ENCODE assay signal across 9 mouse cellular contexts in genomic region chr5:127290461-127291250, GRCm38 (mm10). TPM values are rescaled to one million over a fixed set of nuclear protein-coding genes. Genes with fewer than 3 reads are reported as not detected.
A peak's percentile ranks its signal among the peaks of the same experiment; 100 is the strongest.
DNase-seq lines count a peak whose midpoint lies in the region; ATAC-seq lines count a peak whose summit lies in the region.
"Had no signal": no experiment of that assay in that cellular context is flagged by ENCODE, and none has a peak within 500 bp of the region (broad histone marks: within the 10 kb centered on the region; RNA-seq: fewer than 3 reads in every experiment).

No protein-coding gene starts in this region.

- no peaks in the 10 kb centered on the region for H3K36me3 ChIP-seq in kidney, embryonic 15.5 days
- no peaks in the 10 kb centered on the region for H3K36me3 ChIP-seq in midbrain, embryonic 13.5 days

- peaks cover 10% of the 10 kb centered on the region for H3K4me1 ChIP-seq in kidney, embryonic 15.5 days
- H3K4me1 ChIP-seq in midbrain, embryonic 13.5 days (replicated peaks), result peaks cover 20% of the 10 kb centered on the region

- no peak overlapping the region for H3K4me3 ChIP-seq in kidney, embryonic 15.5 days (replicated peaks)
- H3K4me3 ChIP-seq in midbrain, embryonic 13.5 days (replicated peaks), result no peak overlapping the region
- H3K4me3 ChIP-seq: limb, embryonic 12.5 days had no signal

- no peak overlapping the region for H3K4me2 ChIP-seq in kidney, embryonic 15.5 days
- H3K4me2 ChIP-seq in midbrain, embryonic 13.5 days (replicated peaks), result peak overlapping the region; percentile 31
- H3K4me2 ChIP-seq: limb, embryonic 12.5 days had no signal

- peak; percentile 56; the same call in 1 of the 2 replicates for ATAC-seq in kidney, embryonic 15.5 days (replicated peaks; ENCODE audit: low FRiP score)
- peak; percentile 91 for ATAC-seq in midbrain, embryonic 13.5 days
- no peak for ATAC-seq in activated CD4-positive, CD25-positive, alpha-beta regulatory T cell, adult 4 months

- no peak for DNase-seq in kidney, adult 9 months
- peak; percentile 89 to 91 for DNase-seq in cerebellum, postnatal 25 days
- DNase-seq in heart, postnatal 4 days, result peak; percentile 21
- no peak for DNase-seq in left cerebral cortex, adult 9 months (ENCODE audit: low spot score in 2 of 2)
- no peak for DNase-seq in right cerebral cortex, adult 2 months (ENCODE audit: low spot score in 2 of 2)

- H3K27ac ChIP-seq in kidney, embryonic 15.5 days, result 0 out of 2 replicates have a peak overlapping the region, but pooled peaks have one; percentile 6
- H3K27ac ChIP-seq in midbrain, embryonic 13.5 days, result peak overlapping the region; percentile 69
- H3K27ac ChIP-seq: limb, embryonic 12.5 days had no signal

- H3K9ac ChIP-seq in kidney, embryonic 15.5 days, result no peak overlapping the region
- no peak overlapping the region for H3K9ac ChIP-seq in midbrain, embryonic 13.5 days (replicated peaks)
- H3K9ac ChIP-seq: limb, embryonic 12.5 days had no signal

- H3K27me3 ChIP-seq in kidney, embryonic 15.5 days, result no peaks in the 10 kb centered on the region
- no peaks in the 10 kb centered on the region for H3K27me3 ChIP-seq in midbrain, embryonic 13.5 days
- H3K27me3 ChIP-seq: limb, embryonic 12.5 days had no signal

- WGBS in kidney, embryonic 15.5 days, result 57% methylated on average over 17 of the region's 17 CpGs
- 44% methylated on average over 17 of the region's 17 CpGs for WGBS in midbrain, embryonic 13.5 days

- no peaks in the 10 kb centered on the region for H3K9me3 ChIP-seq in kidney, embryonic 15.5 days (replicated peaks)
- H3K9me3 ChIP-seq in midbrain, embryonic 13.5 days, result no peaks in the 10 kb centered on the region

RNA-seq across cellular contexts. Expression of gene Tmem132c, which starts 49.0 kb away (rescaled TPM):
- 0.93 and 1.5 TPM in 2 replicates for polyA plus RNA-seq in kidney, embryonic 15.5 days (2015; fragmentation: Nextera tagmentation; extraction: Ambion mirVana)
- under 1 TPM; 0.47 to 0.52 TPM for total RNA-seq in heart, postnatal 4 days (2021)
- polyA plus RNA-seq in midbrain, embryonic 13.5 days (2015; fragmentation: Nextera tagmentation; extraction: Ambion mirVana), result 10.1 and 11.2 TPM in 2 replicates
- polyA plus RNA-seq in activated CD4-positive, CD25-positive, alpha-beta regulatory T cell, adult 4 months (2017; shearing (Covaris generic)), result not detected

Comparison
In these comparisons a context has a peak if more than half of its experiments do, and no peak if none do; other contexts are left out.
1. DNase-seq: peak in cerebellum, postnatal 25 days (2 of 2) and heart, postnatal 4 days (single experiment); none in kidney, adult 9 months (single experiment), left cerebral cortex, adult 9 months (0 of 2) and right cerebral cortex, adult 2 months (0 of 2).